Mouse (Mus musculus) erythroblast, embryonic 14.5 days (primary cell): ENCODE data around the gene Zfand2b. TPM values are rescaled to one million over a fixed set of nuclear protein-coding genes. Genes with fewer than 3 reads are reported as not detected.

ENCODE experiments used
- H3K27me3 ChIP-seq: 2 replicates; pipeline ENCODE4 v1.6.1; 2012; ENCODE audit warnings: inconsistent platforms; ENCODE audit not compliant: control insufficient read depth
- H3K36me3 ChIP-seq: 2 replicates; pipeline ENCODE4 v1.6.1; 2012; ENCODE audit warnings: mild to moderate bottlenecking, inconsistent platforms; ENCODE audit not compliant: control insufficient read depth
- H3K4me1 ChIP-seq: 2 replicates; pipeline ENCODE4 v1.6.1; 2012; ENCODE audit warnings: inconsistent platforms; ENCODE audit not compliant: control insufficient read depth
- H3K4me3 ChIP-seq: replicated peaks from 2 replicates; pipeline ENCODE3; 2012; ENCODE audit warnings: moderate library complexity, mild to moderate bottlenecking, inconsistent platforms
- H3K9me3 ChIP-seq: 2 replicates; pipeline ENCODE4 v1.6.1; 2012; ENCODE audit warnings: low read length, inconsistent platforms, mixed read lengths; ENCODE audit not compliant: control insufficient read depth
- GATA1 ChIP-seq: IDR thresholded peaks from 2 replicates; pipeline ENCODE4 v1.6.1; 2012; ENCODE audit warnings: low read length, inconsistent platforms, mixed read lengths
- TAL1 ChIP-seq: IDR thresholded peaks from 3 replicates; pipeline ENCODE4 v1.6.1; 2012; ENCODE audit warnings: low read length, inconsistent platforms, mixed read lengths
- polyA plus RNA-seq: library from polyadenylated mRNA; stranded (reverse); fragments of >175 nt; gene quantifications from 2 replicates; pipeline ENCODE4 v1.2.3, GENCODE M21; 2012

Gene Zfand2b
- polyA plus RNA-seq, 1 experiment: 6.7 TPM

GRCm38 (mm10) chr1:75138448-75138847, 30.0 kb upstream of the Zfand2b start:
- TF ChIP-seq TAL1: peak; percentile 51; the same call in 2 of the 3 replicates
- no peak for TF ChIP-seq GATA1
- H3K4me3 ChIP-seq: peak overlapping the region; percentile 36
- H3K4me1 ChIP-seq: peaks cover 94% of the 10 kb centered on the region
- H3K9me3 ChIP-seq: no peaks in the 10 kb centered on the region
- peaks cover 80% of the 10 kb centered on the region for H3K36me3 ChIP-seq
- no peaks in the 10 kb centered on the region for H3K27me3 ChIP-seq

GRCm38 (mm10) chr1:75140601-75141190, 27.8 kb upstream of the Zfand2b start:
- no peaks in the 10 kb centered on the region for H3K9me3 ChIP-seq
- TF ChIP-seq GATA1: no peak
- TF ChIP-seq TAL1: no peak
- peaks cover 94% of the 10 kb centered on the region for H3K4me1 ChIP-seq
- peak overlapping the region; percentile 85 for H3K4me3 ChIP-seq
- peaks cover 81% of the 10 kb centered on the region for H3K36me3 ChIP-seq
- H3K27me3 ChIP-seq: no peaks in the 10 kb centered on the region

- Histone ChIP-seq H3K4me1 (peaks cover 94% of the 10 kb centered on the region), H3K9me3 (no peaks in the 10 kb centered on the region), H3K36me3 (peaks cover 81% of the 10 kb centered on the region), H3K27me3 (no peaks in the 10 kb centered on the region), H3K4me3 (peak overlapping the region; percentile 85)
- TF ChIP-seq GATA1: no peak
- no peak for TF ChIP-seq TAL1
These were observed 26.8 kb upstream of the Zfand2b start for GRCm38 (mm10) chr1:75141486-75142190.

- Histone ChIP-seq H3K4me3 (peak within 1 kb of the TSS; percentile 85), H3K9me3 (no peaks in the 10 kb centered on the region), H3K36me3 (peaks cover 81% of the 10 kb centered on the region), H3K4me1 (peaks cover 94% of the 10 kb centered on the region), H3K27me3 (no peaks in the 10 kb centered on the region)
- TF ChIP-seq TAL1 (no peak), GATA1 (no peak)
These were observed 25.9 kb upstream of the Zfand2b start, which contains the start of the genes Cnppd1 and Retreg2 for GRCm38 (mm10) chr1:75142301-75143261. Cnppd1 (minus strand) TSS chr1:75142711. Retreg2 (plus strand) TSS chr1:75142778.

- peak overlapping the region; percentile 85 for H3K4me3 ChIP-seq
- no peak for TF ChIP-seq GATA1
- TF ChIP-seq TAL1: no peak
- peaks cover 79% of the 10 kb centered on the region for H3K36me3 ChIP-seq
- H3K4me1 ChIP-seq: peaks cover 69% of the 10 kb centered on the region
- H3K9me3 ChIP-seq: no peaks in the 10 kb centered on the region
- H3K27me3 ChIP-seq: no peaks in the 10 kb centered on the region
These were observed 22.9 kb upstream of the Zfand2b start for GRCm38 (mm10) chr1:75145589-75145988.

- Histone ChIP-seq H3K4me3 (no peak overlapping the region), H3K9me3 (no peaks in the 10 kb centered on the region), H3K36me3 (peaks cover 72% of the 10 kb centered on the region), H3K27me3 (no peaks in the 10 kb centered on the region), H3K4me1 (peaks cover 51% of the 10 kb centered on the region)
- TF ChIP-seq GATA1 (no peak), TAL1 (no peak)
These were observed 20.9 kb upstream of the Zfand2b start for GRCm38 (mm10) chr1:75147411-75148135.

GRCm38 (mm10) chr1:75148727-75149126, 19.7 kb upstream of the Zfand2b start:
- Histone ChIP-seq H3K9me3 (no peaks in the 10 kb centered on the region), H3K36me3 (peaks cover 68% of the 10 kb centered on the region), H3K4me1 (peaks cover 43% of the 10 kb centered on the region), H3K27me3 (no peaks in the 10 kb centered on the region), H3K4me3 (no peak overlapping the region)
- TF ChIP-seq TAL1 (no peak), GATA1 (no peak)

- no peak for TF ChIP-seq GATA1
- no peak for TF ChIP-seq TAL1
These were observed 12.6 kb upstream of the Zfand2b start for GRCm38 (mm10) chr1:75155837-75156236.

More at GRCm38 (mm10) chr1:75155837-75156236, 12.6 kb upstream of the Zfand2b start:
- Histone ChIP-seq H3K4me3 (no peak overlapping the region), H3K4me1 (peaks cover 57% of the 10 kb centered on the region), H3K9me3 (no peaks in the 10 kb centered on the region), H3K36me3 (peaks cover 3% of the 10 kb centered on the region; the same call in 1 of the 2 replicates), H3K27me3 (no peaks in the 10 kb centered on the region)
